Mouse (Mus musculus) heart, adult 2 months (tissue): ENCODE data around the gene Tulp2.

Source experiments
- CTCF ChIP-seq: fragments of 200-600 bp; IDR thresholded peaks from 2 replicates; pipeline ENCODE4 v1.8.1; 2022; ENCODE audit warnings: antibody characterized with exemption, mild to moderate bottlenecking, moderate library complexity
- POLR2A ChIP-seq: fragments of 200-500 bp; IDR thresholded peaks from 2 replicates; pipeline ENCODE4 v1.6.1; 2011; ENCODE audit warnings: mild to moderate bottlenecking, low read depth, low read length, control low read depth; ENCODE audit not compliant: insufficient read depth

- TF ChIP-seq POLR2A (0 out of 2 replicates have a peak, but pooled peaks have one; percentile 8), CTCF (no peak)
Measured at GRCm38 (mm10) chr7:45491264-45491663, 9.6 kb downstream of the Tulp2 start.
